ENCODE assay signal across 8 mouse cellular contexts in genomic region chr13:34003058-34003457, GRCm38 (mm10). TPM values are rescaled to one million over a fixed set of nuclear protein-coding genes. Genes with fewer than 3 reads are reported as not detected.
A peak's percentile ranks its signal among the peaks of the same experiment; 100 is the strongest.
DNase-seq lines count a peak whose midpoint lies in the region; ATAC-seq lines count a peak whose summit lies in the region.

No protein-coding gene starts in this region.

- H3K9me3 ChIP-seq in kidney, embryonic 16.5 days (ENCODE audit: low read length), result no peaks in the 10 kb centered on the region
- no peaks in the 10 kb centered on the region for H3K9me3 ChIP-seq in hindbrain, embryonic 10.5 days

- peaks cover 11% of the 10 kb centered on the region for H3K4me1 ChIP-seq in kidney, embryonic 16.5 days (ENCODE audit: insufficient read depth, low read length)
- H3K4me1 ChIP-seq in hindbrain, embryonic 10.5 days (replicated peaks), result peaks cover 12% of the 10 kb centered on the region

- peak overlapping the region; percentile 97 for H3K4me2 ChIP-seq in kidney, embryonic 16.5 days (replicated peaks; ENCODE audit: low read depth, low read length)

- H3K79me2 ChIP-seq in macrophage (ENCODE audit: inconsistent target), result peaks cover 60% of the 10 kb centered on the region

- H3K9ac ChIP-seq in kidney, embryonic 16.5 days (replicated peaks; ENCODE audit: low read length), result peak overlapping the region; percentile 91

- peak overlapping the region; percentile 97 for H3K4me3 ChIP-seq in kidney, embryonic 16.5 days (ENCODE audit: low read length)
- peak overlapping the region; percentile 95 for H3K4me3 ChIP-seq in hindbrain, embryonic 10.5 days
- peak overlapping the region; percentile 89 for H3K4me3 ChIP-seq in macrophage (ENCODE audit: inconsistent target)

- no peak overlapping the region; the same call in 1 of the 2 replicates for H3K27ac ChIP-seq in kidney, embryonic 16.5 days (ENCODE audit: low read length)
- peak overlapping the region; percentile 95; the same call in 1 of the 2 replicates for H3K27ac ChIP-seq in hindbrain, embryonic 10.5 days
- H3K27ac ChIP-seq in macrophage, result peak overlapping the region; percentile 40

- H3K36me3 ChIP-seq in kidney, embryonic 16.5 days (ENCODE audit: insufficient read depth, low read length), result no peaks in the 10 kb centered on the region
- H3K36me3 ChIP-seq in hindbrain, embryonic 10.5 days, result no peaks in the 10 kb centered on the region
- no peaks in the 10 kb centered on the region for H3K36me3 ChIP-seq in macrophage (ENCODE audit: inconsistent target)

- no peaks in the 10 kb centered on the region for H3K27me3 ChIP-seq in kidney, embryonic 16.5 days (ENCODE audit: insufficient read depth, low read length)
- H3K27me3 ChIP-seq in hindbrain, embryonic 10.5 days (ENCODE audit: insufficient read depth, poor library complexity, severe bottlenecking), result no peaks in the 10 kb centered on the region

- 3% methylated on average over 5 of the region's 5 CpGs for WGBS in kidney, embryonic 16.5 days
- WGBS in hindbrain, embryonic 10.5 days, result 15% methylated on average over 5 of the region's 5 CpGs
- 0% methylated on average over 5 of the region's 5 CpGs for WGBS in macrophage (ENCODE audit: missing documents)

- ATAC-seq in kidney, embryonic 16.5 days (ENCODE audit: low FRiP score, low TSS enrichment), result no peak

- DNase-seq in kidney, postnatal 25 days, result no peak
- peak; percentile 24 for DNase-seq in brain, adult 2 months (ENCODE audit: low read depth, low spot score)
- no peak for DNase-seq in hindbrain, embryonic 10.5 days (ENCODE audit: low spot score)
- DNase-seq in ovary, postnatal 14 days (ENCODE audit: low spot score), result no peak
- no peak for DNase-seq in T-cell, adult 2 months (ENCODE audit: low spot score)
- no peak for DNase-seq in B cell, adult 2 months

RNA-seq across cellular contexts. Expression of gene Serpinb6a, which starts 0.5 kb away (rescaled TPM):
- polyA plus RNA-seq in kidney, embryonic 16.5 days (2015; fragmentation: Nextera tagmentation; extraction: Ambion mirVana), result 66.7 and 72.8 TPM in 2 replicates
- 28.3 and 35.5 TPM in 2 replicates for polyA plus RNA-seq in hindbrain, embryonic 10.5 days (2016; fragmentation: Nextera tagmentation; extraction: Ambion mirVana)
- 100 to 1,000 TPM in 16 of 26 experiments, 10 to 100 TPM in 10; 61.3 to 344 (median 127) TPM for total RNA-seq in macrophage (2018; cell fraction: chromatin; rRNA removed)
- 1,000 to 10,000 TPM in 6 of 26 experiments, 100 to 1,000 TPM in 20; 289 to 1,112 (median 609) TPM for total RNA-seq in macrophage (2018; cell fraction: cytosol; rRNA removed)
- 100 to 1,000 TPM; 108 to 456 (median 182) TPM for total RNA-seq in macrophage (2018; cell fraction: nucleus; rRNA removed)
- 845 to 1,624 TPM (median 1,052 TPM) in 3 replicates for polyA plus RNA-seq in macrophage (2018)

RNA-seq across cellular contexts. Expression of gene Ripk1, which starts 0.9 kb away (rescaled TPM):
- 18.0 and 19.4 TPM in 2 replicates for polyA plus RNA-seq in kidney, embryonic 16.5 days (2015; fragmentation: Nextera tagmentation; extraction: Ambion mirVana)
- polyA plus RNA-seq in hindbrain, embryonic 10.5 days (2016; fragmentation: Nextera tagmentation; extraction: Ambion mirVana), result 7.3 and 10.0 TPM in 2 replicates
- total RNA-seq in macrophage (2018; cell fraction: chromatin; rRNA removed), result 100 to 1,000 TPM in 24 of 26 experiments, 10 to 100 TPM in 2; 97.1 to 196 (median 136) TPM
- 10 to 100 TPM; 47.4 to 84.8 (median 67.0) TPM for total RNA-seq in macrophage (2018; cell fraction: cytosol; rRNA removed)
- total RNA-seq in macrophage (2018; cell fraction: nucleus; rRNA removed), result 100 to 1,000 TPM in 13 of 26 experiments, 10 to 100 TPM in 13; 75.8 to 197 (median 100) TPM
- polyA plus RNA-seq in macrophage (2018), result 61.5 to 114 TPM (median 61.6 TPM) in 3 replicates

RNA-seq across cellular contexts. Expression of gene Bphl, which starts 34.3 kb away (rescaled TPM):
- polyA plus RNA-seq in kidney, embryonic 16.5 days (2015; fragmentation: Nextera tagmentation; extraction: Ambion mirVana), result 83.0 and 95.2 TPM in 2 replicates
- polyA plus RNA-seq in hindbrain, embryonic 10.5 days (2016; fragmentation: Nextera tagmentation; extraction: Ambion mirVana), result 33.1 and 34.5 TPM in 2 replicates
- total RNA-seq in macrophage (2018; cell fraction: chromatin; rRNA removed), result 10 to 100 TPM in 14 of 26 experiments, 1 to 10 TPM in 12; 1.7 to 20.9 (median 12.3) TPM
- 10 to 100 TPM; 16.3 to 36.8 (median 24.4) TPM for total RNA-seq in macrophage (2018; cell fraction: cytosol; rRNA removed)
- 10 to 100 TPM in 16 of 26 experiments, 1 to 10 TPM in 10; 4.0 to 30.8 (median 11.6) TPM for total RNA-seq in macrophage (2018; cell fraction: nucleus; rRNA removed)
- polyA plus RNA-seq in macrophage (2018), result 16.8 to 29.1 TPM (median 24.2 TPM) in 3 replicates

RNA-seq across cellular contexts. Expression of gene Nqo2, which starts 38.6 kb away (rescaled TPM):
- polyA plus RNA-seq in kidney, embryonic 16.5 days (2015; fragmentation: Nextera tagmentation; extraction: Ambion mirVana), result 29.6 and 31.0 TPM in 2 replicates
- polyA plus RNA-seq in hindbrain, embryonic 10.5 days (2016; fragmentation: Nextera tagmentation; extraction: Ambion mirVana), result 19.2 and 26.2 TPM in 2 replicates
- 10 to 100 TPM in 15 of 26 experiments, 1 to 10 TPM in 11; 2.1 to 36.1 (median 11.8) TPM for total RNA-seq in macrophage (2018; cell fraction: chromatin; rRNA removed)
- total RNA-seq in macrophage (2018; cell fraction: cytosol; rRNA removed), result 10 to 100 TPM; 31.0 to 57.5 (median 36.6) TPM
- 10 to 100 TPM in 23 of 26 experiments, 1 to 10 TPM in 3; 6.5 to 51.2 (median 16.8) TPM for total RNA-seq in macrophage (2018; cell fraction: nucleus; rRNA removed)
- 31.7 to 46.3 TPM (median 42.0 TPM) in 3 replicates for polyA plus RNA-seq in macrophage (2018)

Comparison
In these comparisons a context has a peak if more than half of its experiments do, and no peak if none do; other contexts are left out.
1. RNA of gene Serpinb6a, which starts 0.5 kb away (polyA plus RNA-seq): 845 to 1,624 TPM in macrophage; 66.7 to 72.8 TPM in kidney, embryonic 16.5 days and 28.3 to 35.5 TPM in hindbrain, embryonic 10.5 days; every median in the first group is over 10 times any median in the second.
2. Peak in every context shown above with its lines, with median percentiles within 50 percentile points of each other: H3K4me3 ChIP-seq.